Mouse (Mus musculus) heart, postnatal 14 days (tissue): Measurements from ENCODE around the gene A930004D18Rik. TPM values are rescaled to one million over a fixed set of nuclear protein-coding genes. Genes with fewer than 3 reads are reported as not detected.

ENCODE experiments used
- DNase-seq, 2 experiments: peaks; one replicate each; pipeline ENCODE4 v3.0.0; 2021 to 2022
- intact Hi-C: fragments of 180-260 bp; cut with DNase I; formaldehyde crosslinking; loops from one replicate; pipeline ENCODE4 v1.15.1; 2025
- total RNA-seq, 2 experiments: library from RNA; stranded (reverse); gene quantifications; 2 replicates each; pipeline ENCODE4 v1.2.3; 2021

The A930004D18Rik gene
- total RNA-seq, 2 experiments from 2014 or later, result 3.1 to 4.0 TPM

DNA sequence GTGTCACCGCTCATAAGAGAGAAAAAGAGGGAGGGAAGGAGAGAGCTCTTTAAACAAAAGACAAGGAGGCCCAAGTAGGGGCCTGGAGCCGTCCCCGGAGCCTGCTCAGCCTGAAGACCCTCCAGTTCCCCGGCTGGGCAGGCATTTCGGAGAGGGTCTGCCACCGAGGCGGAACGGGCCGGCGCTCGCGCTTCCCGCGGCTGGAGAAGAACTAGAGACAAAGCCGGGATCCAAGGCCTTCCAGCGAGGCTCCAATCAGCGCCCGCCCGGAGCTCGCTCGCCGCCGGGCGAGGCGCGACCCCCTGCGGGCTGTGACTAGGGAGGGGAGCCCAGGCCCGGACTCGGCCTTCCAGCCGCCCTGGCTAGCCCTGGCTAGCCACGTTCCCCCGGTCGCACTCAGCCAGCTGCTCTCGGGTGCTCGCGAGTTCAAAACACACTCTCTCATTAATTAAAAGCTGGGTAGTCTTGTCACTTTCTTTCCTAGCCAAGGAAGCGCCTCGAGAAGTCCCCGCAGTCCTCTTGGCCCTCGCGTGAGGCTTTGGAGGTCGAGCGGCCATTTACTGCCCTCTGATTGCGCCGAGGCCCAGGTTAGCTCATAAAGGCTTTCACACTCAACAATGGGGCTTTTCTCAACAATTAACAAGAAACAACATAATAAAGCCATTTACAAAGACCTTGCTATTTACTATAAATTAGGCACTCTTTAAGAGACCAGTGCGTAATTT, 2.2 kb upstream of the A930004D18Rik start:
- no peak for DNase-seq
- intact Hi-C loops, result no loop called here

DNA sequence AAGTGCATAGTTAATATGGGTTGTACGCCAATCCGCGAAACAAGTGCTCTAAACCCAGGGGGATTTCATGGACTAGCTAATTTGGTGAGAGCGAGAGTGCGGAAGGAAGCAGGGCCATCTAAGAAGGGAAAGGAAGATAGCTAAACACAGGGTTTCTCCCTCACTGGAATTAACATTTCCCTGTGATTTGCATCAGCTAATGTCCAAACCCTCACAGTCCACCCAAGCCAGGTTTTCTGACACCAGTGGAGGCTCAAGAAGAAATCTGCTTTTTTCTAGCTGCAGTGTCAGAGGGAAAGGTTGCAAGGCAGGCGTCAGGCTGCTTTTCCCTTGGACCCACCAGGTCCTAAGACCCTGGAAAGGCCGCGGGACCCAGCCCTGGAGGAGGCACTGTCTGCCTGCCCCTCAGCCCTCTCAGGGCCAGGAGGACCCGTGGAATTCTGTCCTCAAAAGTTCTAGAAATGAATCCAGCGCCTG, 1.4 kb upstream of the A930004D18Rik start:
- no peak for DNase-seq
- intact Hi-C loops, result no loop called here

DNA sequence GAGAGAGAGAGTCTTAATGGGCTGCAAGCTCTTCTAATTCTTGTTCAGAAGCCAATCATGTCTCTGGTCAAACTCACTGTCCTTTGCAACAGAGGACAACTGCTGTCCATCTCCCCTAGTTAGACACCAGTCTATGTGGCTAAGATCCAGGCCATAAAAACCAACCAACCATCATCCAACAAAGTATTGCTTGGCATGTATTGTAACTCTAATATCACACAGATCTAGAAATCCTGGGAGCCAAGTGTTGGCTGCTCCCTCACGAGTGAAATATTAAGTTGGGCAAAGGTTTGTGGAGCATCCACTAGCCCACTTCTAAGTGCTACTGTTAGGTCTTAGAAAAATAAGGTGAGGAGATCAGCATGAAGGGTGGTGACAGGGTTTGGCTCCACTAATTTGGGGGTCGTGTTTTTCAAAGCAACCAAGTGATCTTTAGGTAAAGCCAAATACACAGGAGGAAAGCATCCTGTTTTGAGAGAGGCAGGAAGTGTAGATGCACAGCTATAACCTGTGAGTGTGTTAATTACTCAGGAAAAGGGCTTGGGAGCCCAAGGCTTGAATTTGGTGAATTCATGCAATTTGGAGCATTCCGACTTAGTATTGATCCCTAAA, 710 bp upstream of the A930004D18Rik start:
- intact Hi-C loops, result no loop called here
- no peak for DNase-seq

DNA sequence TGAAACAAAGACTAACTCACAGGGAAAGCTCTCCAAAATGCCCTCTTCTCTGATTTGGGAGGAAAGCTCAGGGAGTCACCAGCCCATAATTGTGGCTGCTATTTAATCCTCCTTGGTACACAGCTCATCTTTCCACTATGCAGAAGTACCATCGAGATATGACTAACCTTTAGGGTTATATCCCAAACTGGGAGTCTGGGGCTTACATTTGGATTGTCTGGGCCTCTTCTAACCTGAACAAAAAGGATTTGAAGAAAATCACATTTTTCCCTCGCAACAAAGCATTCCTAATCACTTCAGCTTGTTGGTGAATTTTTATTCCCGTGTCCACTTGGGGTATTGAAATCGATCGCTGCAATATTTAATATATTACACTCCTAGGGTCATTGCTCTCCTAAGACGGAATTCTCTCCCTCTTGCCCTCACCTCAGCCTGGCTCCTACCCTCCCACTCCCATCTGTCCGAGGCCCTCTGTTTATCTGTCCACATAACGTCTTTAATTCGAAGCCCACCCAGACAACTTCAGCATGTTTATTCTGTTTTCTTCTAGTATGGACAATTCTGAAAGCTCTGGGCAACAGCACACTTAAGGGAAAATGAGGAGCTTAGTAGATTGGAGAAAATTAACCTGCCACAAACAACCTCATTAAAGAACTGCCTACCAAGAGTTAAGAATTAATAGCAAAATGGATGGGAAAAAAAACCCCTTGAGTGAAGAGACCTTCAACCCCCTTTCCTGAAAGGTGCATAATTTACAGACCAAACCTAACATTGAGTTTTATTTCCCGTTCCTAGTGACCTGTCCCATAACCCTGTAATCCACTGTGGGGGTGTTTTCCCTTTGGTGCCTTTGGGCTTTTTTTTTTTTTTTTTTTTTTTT, 2.9 kb downstream of the A930004D18Rik start:
- DNase-seq, result no peak
- intact Hi-C loops, result loop anchor here (5.0 kb wide), 1 partner anchor 1243 kb away; no protein-coding TSS in a partner anchor

DNA sequence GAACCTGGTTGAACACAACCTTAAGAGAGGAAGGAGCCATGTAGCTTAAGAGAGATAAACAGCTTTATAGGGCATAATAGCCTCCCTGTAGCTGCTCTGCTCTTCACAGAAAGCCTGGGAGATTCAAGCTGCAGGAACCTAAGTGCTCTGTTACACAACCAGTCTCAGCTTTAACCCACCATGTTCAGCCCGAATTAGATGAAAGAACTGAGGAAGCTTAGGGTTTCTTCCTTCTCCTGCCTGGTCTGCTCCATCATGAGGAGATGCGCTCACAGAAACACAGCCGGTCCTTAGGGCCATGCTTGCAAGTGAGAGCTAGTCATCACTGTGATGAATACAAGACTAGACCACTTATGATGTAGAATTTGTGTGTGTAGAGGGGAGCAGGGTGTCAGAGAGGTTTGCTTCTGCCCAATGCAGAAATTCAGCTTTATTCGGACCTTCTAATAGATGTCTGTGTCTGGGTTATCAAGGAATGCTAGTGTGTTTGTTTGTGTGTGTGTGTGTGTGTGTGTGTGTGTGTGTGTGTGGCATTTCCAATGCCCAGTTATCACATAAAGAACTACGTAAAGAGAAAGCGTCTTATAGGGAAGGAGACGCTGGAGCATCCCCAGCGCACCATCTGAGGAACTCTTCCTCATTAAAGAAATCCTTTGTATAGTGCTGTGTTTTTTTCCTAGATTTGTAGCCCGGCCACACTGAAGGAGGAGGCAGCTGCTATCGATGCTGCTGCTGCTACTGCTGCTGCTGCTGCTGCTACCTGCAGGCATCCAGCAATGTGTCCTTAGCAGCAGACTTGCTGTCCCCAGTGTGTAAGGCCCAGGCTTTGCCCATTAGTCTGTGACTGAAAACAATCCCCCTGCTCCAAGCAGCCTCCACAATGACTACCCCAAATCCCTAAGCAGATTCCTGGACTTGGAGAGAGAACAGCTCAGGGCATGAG, 4.1 kb downstream of the A930004D18Rik start:
- intact Hi-C loops, result loop anchor here (5.0 kb wide), 1 partner anchor 1244 kb away; no protein-coding TSS in a partner anchor
- DNase-seq, result no peak

DNA sequence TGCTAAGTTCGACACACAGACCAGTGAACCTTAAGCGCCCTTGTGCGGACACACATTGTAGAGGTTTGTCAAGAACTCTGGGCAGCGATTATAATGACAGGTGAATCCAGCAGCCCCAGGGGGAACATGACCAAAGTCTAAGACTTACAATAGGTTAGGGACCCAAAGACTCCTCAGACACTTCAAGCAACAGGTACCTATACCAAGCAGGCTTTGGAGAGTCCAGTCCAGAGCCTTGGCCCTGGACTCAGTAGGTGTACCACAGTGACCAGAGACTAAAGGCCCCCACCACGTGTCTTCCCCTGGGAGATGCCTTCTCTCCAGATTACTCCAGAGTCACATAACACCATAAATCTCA, 5.0 kb downstream of the A930004D18Rik start:
- intact Hi-C loops, result loop anchor here (5.0 kb wide), 1 partner anchor 1245 kb away; no protein-coding TSS in a partner anchor
- no peak for DNase-seq

DNA sequence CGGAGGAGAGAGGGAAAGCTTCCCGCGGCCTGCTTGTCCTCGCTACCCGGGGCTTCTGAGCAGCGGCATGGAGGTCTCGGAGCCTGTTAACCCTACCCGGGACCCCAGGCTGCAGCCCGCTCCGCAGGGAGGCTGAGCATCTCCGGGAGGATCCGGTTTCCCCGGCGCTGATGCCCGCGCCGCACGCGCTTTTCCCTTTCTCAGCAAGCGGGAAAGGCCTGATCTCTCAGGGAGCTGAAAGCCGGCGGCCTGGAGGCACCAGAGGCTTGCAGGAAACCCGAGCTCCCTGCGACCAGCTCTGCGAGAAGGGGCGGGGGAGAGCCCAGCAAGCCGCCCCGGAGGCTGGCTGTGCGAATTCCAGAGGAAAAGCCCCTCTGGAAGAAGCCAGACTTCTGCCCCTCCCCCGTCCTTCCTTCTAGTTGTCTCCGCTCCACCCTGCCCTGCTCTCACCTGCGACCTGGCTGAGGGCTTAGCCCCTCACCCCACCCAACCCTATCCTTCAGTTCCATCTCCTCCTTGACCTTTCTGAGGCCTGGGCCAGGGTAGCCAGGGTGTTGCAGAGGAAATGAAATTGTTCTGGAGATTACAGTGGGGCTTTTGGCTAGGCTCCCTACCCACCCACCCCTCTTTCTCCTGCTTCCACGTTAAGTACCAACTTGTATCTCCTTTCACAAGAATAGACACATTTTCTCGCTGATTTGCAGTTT, 5.6 kb downstream of the A930004D18Rik start:
- intact Hi-C loops, result loop anchor here (2.0 to 5.0 kb wide), 2 partner anchors 15 to 1245 kb away; no protein-coding TSS in a partner anchor

DNA sequence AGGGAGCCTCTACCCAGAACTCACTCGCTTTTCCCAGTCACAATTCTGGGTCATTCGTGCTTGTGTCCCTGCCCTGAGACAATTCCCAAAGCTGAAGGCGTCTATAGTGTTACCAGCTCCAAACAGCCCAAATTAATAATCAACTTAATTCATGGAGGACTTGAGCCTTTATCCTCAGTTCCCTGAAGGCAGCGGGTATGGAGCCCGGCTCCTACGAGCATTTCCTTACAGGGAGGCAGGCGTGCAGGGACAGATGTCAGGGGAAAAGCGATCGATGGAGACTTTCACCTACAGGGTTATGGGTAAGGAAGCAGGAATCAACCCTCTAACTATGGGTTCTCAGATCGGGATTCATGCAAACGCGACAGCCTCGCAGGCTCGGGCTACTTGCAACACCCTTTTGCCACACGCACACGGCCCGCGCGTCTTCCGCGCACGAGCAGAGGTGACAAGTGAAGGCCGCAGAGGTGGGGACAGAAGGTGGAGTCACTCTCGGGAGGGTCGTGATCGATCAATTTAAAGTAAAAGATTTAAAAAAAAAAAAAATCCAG, 6.2 kb downstream of the A930004D18Rik start:
- peak; percentile 50 to 58 for DNase-seq
- intact Hi-C loops, result loop anchor here (2.0 to 5.0 kb wide), 2 partner anchors 15 to 1246 kb away; no protein-coding TSS in a partner anchor

More for the DNA sequence above, 5.6 kb downstream of the A930004D18Rik start:
- DNase-seq, result peak; percentile 66 to 72

DNA sequence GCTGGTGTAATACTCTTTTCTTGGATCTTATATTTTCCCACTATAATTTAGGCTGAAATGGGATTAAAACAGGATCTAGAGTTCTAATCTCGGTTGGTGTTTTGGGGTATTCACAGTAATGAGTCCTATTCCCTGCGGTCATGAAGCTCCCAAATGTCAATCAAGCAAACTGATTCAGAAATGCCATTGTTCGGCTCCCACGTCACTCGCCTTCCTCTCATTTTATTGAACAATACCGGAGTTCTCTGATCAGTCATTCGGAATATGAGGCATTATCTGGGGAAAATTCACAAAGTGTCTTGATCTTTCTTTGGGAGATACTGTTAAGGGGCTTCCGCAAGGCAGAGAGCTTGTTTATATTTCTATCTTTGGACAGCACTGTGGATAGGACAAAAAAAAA, 7.0 kb downstream of the A930004D18Rik start:
- no peak for DNase-seq
- intact Hi-C loops, result loop anchor here (2.0 to 5.0 kb wide), 2 partner anchors 16 to 1247 kb away; no protein-coding TSS in a partner anchor

DNA sequence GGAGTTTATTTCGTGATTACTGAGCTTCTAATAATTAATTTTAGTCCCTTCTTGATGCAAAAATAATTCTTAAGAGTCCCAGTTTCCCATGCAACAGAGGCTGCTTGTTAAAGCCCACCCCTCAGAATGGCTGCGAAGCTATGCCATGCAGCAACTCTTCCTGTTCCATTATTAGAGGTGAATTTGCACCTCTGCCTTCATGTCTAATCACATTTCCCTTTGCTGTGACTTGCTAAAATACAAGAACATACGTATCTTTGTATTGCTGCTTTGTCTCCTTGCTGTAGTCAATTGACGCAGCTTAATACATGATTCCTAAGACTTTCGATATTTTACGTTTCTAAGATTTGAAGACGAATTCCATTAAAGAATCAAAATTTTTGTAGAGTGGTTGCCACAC, 7.9 kb downstream of the A930004D18Rik start:
- intact Hi-C loops, result loop anchor here (2.0 to 10.0 kb wide), 11 partner anchors 17 to 1315 kb away; partner anchors contain the start of genes Bmi1 and Dnajc1
- no peak for DNase-seq

DNA sequence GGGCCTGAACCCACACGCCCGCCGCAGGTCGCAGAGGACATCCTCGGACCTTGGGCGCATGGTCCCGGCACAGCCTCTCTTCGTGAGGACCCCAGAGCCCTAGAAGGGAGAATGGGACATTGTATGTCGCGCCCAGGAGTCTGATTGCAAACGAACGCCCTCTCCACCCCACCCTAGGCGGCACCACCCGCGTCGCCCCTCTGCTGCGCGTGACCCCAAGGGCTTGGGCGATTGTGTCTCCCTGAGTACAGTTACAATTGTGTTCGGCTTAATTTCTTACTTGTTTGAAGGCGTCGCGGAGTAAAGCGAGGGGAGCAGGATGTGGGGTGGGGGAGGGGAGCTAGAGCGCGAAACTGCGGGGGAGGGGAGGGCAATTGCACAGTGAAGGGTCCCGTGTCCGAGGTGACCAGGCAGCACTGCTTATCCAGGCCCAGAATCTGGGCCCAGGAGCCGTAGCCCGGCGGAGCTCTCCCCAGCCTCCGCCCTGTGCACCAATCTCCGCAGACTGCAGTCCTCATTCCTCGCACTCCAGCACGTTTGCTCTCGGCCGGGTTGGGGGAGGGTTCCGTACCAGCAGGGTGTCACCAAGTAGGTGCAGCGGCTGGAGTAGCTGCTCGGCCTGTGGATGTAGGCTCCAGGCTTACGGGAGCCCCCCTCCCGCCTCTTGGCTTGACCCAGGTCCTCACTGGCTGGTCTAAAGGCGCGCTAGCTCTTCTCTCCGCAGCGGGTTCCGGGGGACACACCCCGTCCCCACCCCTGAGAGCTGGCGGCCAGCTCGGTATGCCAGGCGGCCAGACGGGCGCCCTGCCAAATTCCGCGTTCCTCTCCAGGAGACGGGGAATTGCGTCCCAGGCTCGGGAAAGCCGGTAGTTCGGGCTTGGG, 9.2 kb downstream of the A930004D18Rik start:
- peak; percentile 95 to 96 for DNase-seq
- intact Hi-C loops, result loop anchor here (1.0 to 10.0 kb wide), 10 partner anchors 36 to 1316 kb away; partner anchors contain the start of genes Bmi1 and Dnajc1

DNA sequence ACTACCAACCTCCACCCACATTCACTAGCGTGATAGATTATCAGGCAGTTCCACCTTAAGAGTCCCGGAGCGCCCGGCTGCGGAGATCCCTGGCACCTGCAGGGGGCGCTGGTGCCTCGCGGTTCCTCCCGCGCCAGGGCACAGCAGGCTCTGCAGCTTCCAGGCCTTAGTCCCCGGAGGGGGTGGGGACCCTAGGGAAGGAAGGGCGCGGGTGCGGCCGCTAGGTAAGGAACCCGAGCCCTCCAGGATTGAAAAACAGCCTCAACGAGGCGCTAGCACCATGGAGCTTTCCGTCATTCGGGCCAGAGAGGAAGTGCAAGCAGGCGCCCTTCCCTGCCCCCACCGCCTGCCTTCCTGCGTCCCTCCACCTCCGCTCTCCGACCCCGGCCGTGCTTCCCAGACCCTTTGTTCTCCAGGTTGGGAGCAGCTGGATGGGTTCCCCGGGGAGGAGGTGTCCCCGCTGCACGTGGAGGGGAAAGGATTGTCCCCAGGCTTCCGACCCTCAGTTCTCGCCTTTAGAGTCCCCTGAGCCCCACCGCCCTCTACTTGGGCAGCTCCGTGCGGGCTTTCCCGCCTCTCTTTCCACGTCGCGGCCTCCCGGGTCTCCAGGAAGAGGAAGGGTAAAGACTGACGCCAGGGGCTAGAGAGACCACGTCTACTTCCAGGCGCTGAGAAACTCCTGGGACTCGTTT, 9.9 kb downstream of the A930004D18Rik start:
- DNase-seq, result peak; percentile 98 to 99
- intact Hi-C loops, result loop anchor here (1.0 to 10.0 kb wide), 11 partner anchors 37 to 1317 kb away; partner anchors contain the start of genes Bmi1 and Dnajc1

DNA sequence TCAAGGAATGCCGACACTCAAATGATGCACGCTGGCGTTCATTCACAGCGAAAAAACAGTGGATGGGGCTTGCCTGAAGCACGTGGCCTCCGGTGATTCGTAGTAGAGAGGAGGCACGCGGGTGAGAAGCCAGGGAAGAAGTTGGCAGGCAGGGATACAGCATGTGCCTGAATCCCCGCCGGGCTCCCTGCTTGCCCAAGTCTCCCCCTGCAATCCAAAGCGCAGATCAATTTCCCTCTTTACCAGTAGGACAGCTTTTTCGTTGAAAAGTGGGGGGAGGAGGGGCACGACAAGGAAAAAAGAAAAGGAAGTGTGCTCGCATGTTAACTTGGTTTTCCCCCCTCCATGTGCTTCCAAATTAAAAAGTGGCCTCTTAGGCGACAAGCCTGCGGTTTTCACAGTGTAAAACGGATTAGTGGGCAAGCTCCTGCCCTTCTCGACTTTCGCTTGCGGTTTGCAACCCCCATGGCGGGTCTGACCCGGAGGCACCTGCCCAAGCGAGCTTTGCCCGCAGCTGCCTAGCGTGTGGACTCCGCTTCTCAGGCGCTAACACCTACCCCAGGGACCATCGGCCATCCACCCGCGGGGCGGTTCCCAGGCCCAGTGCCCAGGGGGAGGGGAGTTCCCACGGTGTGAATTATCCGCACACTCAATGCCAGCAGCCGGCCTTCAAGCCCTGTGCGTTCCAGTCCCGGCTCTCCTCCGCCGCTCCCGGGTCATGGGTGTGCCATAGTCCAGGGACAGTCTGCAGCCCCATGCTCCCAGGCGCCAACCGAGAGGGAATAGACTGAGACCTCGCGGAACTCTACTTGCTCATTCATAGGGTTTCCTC, 11.2 kb downstream of the A930004D18Rik start:
- DNase-seq, result peak; percentile 70 to 71
- intact Hi-C loops, result loop anchor here (2.0 to 10.0 kb wide), 10 partner anchors 142 to 1318 kb away; partner anchors contain the start of genes Bmi1 and Dnajc1

DNA sequence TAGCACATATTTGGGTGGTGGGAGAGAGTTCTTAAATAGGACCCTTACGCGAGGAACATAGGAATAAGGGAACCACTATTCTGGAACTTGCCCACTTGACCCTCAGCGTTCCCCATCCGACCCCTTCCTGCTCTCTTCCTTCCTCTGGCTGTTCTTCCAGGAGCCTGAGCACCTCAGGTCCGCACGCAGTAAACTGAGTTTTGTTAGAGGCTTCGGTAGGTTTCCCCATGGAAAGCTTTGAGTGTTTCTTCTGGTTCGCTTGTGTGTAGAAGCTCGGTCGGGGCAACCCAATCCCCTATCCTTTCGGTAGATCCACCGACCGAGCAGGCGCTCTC, 11.8 kb downstream of the A930004D18Rik start:
- intact Hi-C loops, result loop anchor here (2.0 to 10.0 kb wide), 10 partner anchors 141 to 1319 kb away; partner anchors contain the start of genes Bmi1 and Dnajc1
- DNase-seq, result no peak

DNA sequence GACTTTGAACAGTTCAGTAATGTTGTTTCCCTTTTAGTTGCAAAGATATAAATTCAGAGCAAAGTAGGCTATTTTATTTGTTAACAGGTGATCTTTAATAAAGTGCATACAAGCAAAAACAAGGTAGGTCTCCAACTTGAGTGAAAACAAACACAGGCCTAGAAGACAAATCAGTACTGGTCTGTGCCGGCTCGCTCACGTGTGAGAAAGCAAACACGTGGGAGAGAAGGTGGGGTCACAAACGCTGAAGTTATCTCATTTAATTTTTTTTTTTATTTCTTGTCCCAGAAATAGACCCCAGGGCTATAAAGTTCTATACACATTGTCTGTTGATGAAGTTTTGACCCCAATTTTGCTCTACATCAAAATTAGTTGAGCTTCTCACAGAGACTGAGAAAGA, 12.4 kb downstream of the A930004D18Rik start:
- intact Hi-C loops, result loop anchor here (5.0 to 10.0 kb wide), 9 partner anchors 140 to 1320 kb away; partner anchors contain the start of genes Bmi1 and Dnajc1
- no peak for DNase-seq
